Mouse (Mus musculus) heart, adult 9 months (tissue): ENCODE data around the gene Rpl27.
"Not testable (repeated sequence)": the region's sequence is repeated elsewhere in the genome, so short reads cannot be mapped to it uniquely, and the experiment has no call there.

Experiments used
- DNase-seq, 2 experiments: peaks; one replicate each; pipeline ENCODE4 v3.0.0; 2022; ENCODE audit warnings: low spot score in 2 of 2

The Rpl27 gene

GRCm38 (mm10) chr11:101442127-101442693, at the start of gene Rpl27:
Gene Rpl27, plus strand, starts transcription at chr11:101442298.
- peak; percentile 98 for DNase-seq

DNA sequence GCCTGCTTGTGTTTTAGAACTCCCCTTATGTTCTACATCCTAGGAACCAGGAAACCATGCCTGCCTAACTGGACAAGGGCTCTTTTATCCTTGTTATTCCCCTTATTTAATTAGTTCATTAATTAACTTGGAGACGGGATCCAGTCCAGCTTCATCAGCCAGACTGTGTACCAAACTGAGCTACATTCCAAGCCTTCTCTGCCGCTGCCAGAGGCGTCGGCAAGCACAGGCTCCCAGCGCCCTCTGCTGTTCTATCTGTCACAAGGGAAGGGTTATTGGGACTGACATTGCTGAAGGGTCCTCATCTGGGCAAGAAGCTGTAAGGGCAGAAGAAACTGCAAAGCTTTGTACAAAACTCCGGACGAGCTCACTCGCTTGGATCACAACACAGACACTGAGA, 47.0 kb upstream of the Rpl27 start:
- DNase-seq = peak; percentile 35 to 71

GRCm38 (mm10) chr11:101415306-101415705, 26.8 kb upstream of the Rpl27 start:
- DNase-seq = no peak

GRCm38 (mm10) chr11:101416433-101417100, 25.5 kb upstream of the Rpl27 start:
- no peak for DNase-seq

GRCm38 (mm10) chr11:101417101-101417855, 24.8 kb upstream of the Rpl27 start, which contains the start of gene Aarsd1:
Gene Aarsd1, minus strand, starts transcription at chr11:101417615.
- DNase-seq = peak; percentile 84 to 87

DNA sequence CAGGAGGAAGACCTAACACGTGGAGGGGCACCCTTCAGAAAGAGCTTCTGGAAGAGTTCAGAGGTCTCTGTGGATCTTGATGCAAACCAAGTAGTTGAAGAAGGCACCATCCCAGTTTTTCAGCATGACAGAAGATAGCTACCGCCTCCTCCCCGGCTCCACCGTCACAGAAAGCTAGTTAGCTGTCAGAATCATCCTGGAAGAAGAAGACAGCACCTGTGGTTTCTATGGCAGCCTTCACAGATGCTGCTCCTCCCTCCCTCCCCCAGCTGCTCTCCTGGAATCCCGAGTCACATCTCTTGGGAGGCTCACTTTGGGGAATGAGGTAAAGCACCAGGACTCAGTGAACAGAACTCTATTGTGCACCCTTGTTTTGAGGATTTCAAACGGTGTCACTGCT, 23.1 kb upstream of the Rpl27 start:
- no peak for DNase-seq

DNA sequence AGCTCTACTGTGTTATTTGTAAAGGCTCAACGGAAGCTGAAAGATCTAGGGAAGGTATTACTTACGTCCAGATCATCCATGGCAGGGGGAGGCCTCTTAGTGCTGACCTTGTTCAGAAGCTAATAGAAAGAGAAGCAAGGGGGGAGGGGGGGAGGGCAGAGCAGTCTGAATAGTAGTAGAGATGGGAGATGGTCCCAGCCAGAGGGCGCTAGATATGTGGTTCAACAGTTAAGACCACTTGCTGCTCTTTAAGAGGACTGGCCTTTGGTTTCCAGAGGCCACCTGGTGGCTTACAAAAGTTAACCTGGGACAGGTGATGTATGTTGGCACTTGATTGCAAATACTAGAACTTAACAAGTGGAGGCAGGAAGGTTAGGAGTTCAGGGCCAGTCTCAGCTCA, 22.5 kb upstream of the Rpl27 start:
- no peak for DNase-seq

DNA sequence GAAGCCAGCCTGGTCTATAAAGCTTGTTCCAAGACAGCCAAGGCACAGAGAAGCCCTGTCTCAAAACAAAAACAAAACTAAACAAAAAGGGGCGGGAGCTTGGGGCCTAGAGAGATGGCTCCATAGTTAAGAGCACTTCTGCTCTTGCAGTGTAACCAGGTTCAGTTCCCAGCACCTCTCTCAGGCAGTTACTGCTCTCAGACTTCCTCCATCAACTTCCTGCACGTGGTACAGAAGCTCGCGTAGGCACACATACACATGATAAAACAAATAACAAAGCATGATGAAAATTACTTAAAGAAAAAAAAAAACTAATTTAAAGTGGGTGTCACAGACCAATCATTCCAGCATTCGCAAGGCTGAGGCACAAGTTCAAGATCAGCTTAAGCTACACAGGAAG, 21.9 kb upstream of the Rpl27 start:
- no peak for DNase-seq

- DNase-seq = peak in 1 of 2 experiments; percentile 15
These were observed 17.8 kb upstream of the Rpl27 start, which contains the start of gene Gm27029 for GRCm38 (mm10) chr11:101424105-101424851. Gene Gm27029, minus strand, starts transcription at chr11:101424796.

DNA sequence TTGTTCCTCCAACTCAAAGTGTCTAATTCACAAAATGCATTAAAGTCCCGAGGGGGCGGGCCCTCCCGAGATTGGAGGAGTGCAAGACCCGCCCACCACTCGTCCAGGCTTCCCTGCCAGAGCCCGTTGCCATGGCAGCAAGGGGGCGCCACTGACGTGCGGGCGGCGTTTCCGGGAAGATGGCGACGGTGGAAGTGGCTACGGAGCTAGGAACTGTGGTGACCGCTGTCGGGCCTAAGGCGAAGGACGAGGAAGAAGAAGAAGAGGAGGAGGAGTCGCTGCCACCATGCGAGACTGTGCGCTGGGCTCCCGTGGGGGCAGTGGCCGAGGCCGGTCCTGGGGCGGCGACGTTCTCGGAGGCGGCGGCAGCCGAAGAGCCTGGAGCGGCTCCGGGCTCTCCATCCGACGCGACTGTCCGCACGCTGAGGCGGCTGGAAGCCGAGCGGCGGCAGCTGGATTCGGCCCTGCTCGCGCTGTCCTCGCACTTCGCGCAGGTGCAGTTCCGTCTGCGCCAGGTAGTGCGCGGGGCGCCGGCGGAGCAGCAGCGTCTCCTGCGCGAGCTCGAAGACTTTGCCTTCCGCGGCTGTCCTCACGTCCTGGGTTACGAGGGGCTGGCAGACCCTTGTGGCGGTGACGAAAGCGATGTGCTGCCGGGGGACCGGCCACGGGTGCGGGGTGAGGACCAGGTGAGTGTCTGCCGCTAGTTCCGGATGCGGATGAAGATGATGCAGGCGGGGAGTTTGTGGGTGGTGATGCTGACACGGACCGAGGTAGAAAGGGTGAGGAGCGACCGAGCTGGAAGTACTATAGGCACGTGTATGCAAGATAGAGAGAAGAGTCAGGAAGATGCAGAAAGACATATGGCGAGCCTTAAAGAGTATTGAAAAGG, 16.9 kb upstream of the Rpl27 start, which contains the start of the genes Rundc1 and Ptges3l:
TSS of gene Rundc1 (plus strand) at position 161 of the 889 bp plus-strand sequence.
TSS of gene Ptges3l (minus strand) at position 409 of the 889 bp plus-strand sequence.
- DNase-seq = peak; percentile 94 to 97

DNA sequence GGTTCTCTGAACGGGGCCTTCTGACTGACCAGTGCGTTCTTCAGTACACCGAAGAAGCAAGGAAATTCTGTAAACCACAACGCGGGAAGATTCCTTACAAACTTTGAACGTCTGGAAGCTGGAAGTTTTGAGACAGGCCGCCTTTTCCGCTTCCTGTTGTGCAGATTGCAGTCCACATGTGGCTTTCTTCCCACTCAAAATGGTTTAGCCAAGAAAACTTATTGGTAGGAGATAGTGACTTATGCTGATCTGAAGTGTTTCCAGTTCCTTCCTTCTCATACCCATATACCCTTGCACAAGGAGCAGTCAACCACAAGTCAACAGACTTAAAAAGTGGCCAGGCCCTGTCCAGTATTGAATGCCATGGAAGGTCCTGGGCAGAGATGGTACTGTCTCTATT, 15.9 kb upstream of the Rpl27 start:
- DNase-seq = no peak

DNA sequence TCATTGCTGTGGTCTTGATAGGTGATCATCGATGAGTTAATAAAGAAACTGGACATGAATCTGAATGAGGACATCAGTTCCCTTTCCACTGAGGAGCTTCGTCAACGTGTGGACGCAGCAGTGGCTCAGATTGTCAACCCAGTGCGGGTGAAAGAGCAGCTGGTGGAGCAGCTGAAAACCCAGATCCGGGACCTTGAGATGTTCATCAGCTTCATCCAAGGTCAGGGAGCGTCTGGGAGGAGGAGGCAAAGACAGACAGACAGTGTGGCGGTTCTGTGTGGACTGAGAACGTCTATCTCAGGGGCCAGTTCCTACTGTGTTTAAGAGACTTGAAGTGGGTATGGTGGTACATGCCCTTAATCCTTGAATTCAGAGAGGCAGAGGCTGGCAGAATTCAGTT, 10.8 kb upstream of the Rpl27 start:
- DNase-seq = no peak

- DNase-seq = no peak
These were observed 8.7 kb upstream of the Rpl27 start for GRCm38 (mm10) chr11:101433396-101433795.

DNA sequence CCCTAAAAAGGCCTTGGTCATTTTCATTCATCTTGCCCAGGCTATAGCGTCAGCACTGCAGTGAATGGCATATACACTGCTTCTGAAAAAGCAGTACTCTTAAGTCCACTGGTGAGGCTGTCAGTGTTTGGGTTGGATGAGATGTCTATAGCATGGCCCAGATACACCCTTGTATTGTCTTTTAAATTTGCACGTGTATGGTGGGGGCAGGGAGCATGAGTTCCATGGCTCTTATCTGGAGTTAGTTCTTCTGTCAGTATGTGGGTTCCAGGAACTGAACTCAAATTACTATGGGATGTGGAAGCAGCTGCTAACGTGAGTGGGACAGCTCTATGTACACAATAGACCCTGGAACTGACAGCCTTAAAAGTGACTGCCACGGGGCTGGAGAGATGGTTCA, 6.3 kb upstream of the Rpl27 start:
- no peak for DNase-seq

GRCm38 (mm10) chr11:101436916-101437315, 5.2 kb upstream of the Rpl27 start:
- DNase-seq = no peak

DNA sequence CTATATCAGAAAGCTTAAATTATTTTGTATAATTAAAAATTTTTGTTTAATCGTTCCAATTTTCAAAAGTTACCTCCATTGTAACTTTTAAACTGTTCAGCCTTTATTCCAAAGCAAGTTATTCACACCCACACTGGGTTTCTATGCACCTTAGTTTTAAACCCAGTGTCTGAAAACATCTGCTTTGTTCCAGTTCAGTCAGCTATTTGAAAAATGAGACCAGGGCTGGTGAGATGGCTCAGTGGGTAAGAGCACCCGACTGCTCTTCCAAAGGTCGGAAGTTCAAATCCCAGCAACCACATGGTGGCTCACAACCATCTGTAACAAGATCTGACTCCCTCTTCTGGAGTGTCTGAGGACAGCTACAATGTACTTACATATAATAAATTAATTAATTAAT, 4.1 kb upstream of the Rpl27 start:
- not testable (repeated sequence) for DNase-seq

DNA sequence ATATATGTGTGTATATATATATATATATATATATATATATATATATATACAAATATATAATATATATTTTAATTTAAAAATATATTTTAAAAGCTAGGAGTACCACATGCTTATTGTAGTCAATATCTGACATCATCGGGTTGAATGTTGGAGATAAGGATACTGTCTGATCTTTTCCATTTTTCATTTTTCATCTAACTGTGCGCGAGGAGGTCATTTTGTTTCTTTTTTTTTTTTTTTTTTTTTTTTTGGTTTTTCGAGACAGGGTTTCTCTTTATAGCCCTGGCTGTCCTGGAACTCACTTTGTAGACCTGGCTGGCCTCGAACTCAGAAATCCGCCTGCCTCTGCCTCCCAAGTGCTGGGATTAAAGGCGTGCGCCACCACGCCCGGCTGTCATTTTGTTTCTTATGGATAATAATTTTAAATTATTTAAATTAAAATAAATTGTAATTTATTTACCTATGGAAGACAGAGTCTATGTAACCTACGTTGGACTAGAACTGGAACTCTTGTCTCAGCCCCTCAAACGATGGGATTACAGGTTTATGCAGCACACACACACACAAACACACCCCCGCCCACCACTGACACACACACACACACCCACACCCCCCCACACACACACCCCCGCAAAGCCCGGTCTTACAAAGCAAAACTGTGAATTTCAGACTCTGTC, 510 bp upstream of the Rpl27 start:
- not testable (repeated sequence) for DNase-seq

DNA sequence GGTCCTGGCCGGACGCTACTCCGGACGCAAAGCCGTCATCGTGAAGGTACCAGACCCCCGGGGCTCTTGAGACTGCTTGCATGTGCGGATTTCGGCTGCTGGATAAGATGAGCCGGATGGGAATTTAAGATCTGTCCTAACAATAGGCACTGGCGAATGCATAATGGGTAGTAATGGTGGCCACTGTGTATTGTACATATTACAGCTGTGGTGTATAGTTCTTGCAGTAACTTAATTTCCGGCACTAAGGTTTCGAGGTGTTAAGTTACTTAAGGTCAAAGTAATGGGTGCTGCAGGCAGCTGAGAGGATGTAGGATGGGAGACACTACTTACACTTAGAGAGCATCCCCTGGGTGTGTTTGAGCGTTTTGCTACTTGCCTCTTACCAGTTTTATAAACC, 662 bp downstream of the Rpl27 start:
- no peak for DNase-seq

DNA sequence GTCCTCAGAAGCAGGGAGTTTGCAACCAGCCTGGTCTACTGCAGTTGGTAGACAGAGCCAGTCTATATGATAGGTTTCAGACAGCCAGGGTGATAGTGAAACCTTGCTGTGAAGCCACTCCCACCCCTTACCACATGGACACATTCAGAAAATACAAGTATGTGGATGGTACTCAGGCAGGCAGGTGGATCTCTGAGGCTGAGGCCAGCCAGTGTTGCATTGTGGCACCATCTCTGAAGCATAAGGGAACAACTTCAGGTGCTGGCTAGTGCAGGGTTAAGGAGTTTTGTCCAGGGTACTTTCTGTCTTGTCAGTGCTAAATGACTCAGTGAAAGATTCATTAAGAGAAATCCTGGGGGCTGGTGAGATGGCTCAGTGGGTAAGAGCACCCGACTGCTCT, 4.2 kb downstream of the Rpl27 start:
- DNase-seq = no peak

DNA sequence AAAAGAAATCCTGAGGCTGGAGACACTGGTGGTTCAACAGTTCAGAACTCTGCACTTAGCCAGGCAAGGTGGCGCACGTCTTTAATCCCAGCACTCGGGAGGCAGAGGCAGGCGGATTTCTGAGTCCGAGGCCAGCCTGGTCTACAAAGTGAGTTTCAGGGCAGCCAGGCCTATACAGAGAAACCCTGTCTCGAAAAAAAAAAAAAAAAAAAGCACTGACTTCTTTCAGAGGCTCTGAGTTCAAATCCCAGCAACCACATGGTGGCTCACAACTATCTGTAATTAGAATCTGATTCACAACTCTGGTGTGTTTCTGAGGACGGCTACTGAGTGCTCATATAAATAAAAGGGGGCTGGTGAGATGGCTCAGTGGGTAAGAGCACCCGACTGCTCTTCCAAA, 4.8 kb downstream of the Rpl27 start:
- DNase-seq = not testable (repeated sequence)
